Mouse (Mus musculus): ENCODE data around the gene Stat4.

DNA sequence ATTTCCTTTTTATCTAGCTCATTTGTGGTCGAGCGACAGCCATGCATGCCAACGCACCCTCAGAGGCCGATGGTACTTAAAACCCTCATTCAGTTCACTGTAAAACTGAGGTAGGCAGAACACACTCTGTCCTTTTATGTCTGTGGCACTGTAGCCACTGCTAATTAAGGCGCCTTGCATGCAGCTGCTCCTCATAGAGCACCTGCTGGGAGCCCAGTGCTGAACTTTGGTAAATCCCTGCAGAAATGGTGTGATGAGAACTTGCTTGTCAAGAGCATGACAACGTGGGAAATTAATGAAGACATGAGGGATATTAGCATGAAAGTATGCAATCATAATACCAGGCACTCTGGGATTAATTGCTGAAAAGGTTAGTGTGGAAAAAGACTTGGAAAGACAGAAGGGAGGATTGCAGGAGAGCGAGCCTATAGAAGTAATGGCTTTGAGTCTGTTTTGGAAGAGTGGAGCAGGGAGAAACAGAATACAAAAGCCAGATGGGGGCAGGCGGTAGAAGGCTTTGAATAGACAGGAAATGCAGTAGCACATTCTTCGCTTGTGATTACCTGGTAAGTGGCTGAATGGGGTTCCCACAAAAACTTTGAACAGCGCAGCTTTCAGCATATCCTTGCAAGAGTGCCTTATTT, 92.9 kb downstream of the Stat4 start:
- TF ChIP-seq GATA1 (IDR thresholded peaks at IDR 0.05; ENCODE audit: borderline replicate concordance, low read length) (no peak), FLI1 (IDR thresholded peaks at IDR 0.05; ENCODE audit: low read length) (no peak)
